ENCODE assay signal across 8 mouse cellular contexts in genomic region chr10:80876028-80876427, GRCm38 (mm10). TPM values are rescaled to one million over a fixed set of nuclear protein-coding genes. Genes with fewer than 3 reads are reported as not detected.
DNase-seq lines count a peak whose midpoint lies in the region; ATAC-seq lines count a peak whose summit lies in the region.

No protein-coding gene starts in this region.

- intact Hi-C loops in heart, postnatal 25 days (cut with DNase I) = loop anchor here (1.0 kb wide), 1 partner anchor 128 kb away; no protein-coding TSS in a partner anchor

- peak; percentile 54 for ATAC-seq in activated CD4-positive, CD25-positive, alpha-beta regulatory T cell, adult 4 months
- peak; percentile 58; the same call in 1 of the 2 replicates for ATAC-seq in megakaryocyte, adult 5-6 weeks (ENCODE audit: poor library complexity, severe bottlenecking)

- peak; percentile 33 to 76 for DNase-seq in heart, adult 18-20 months
- no peak for DNase-seq in heart, postnatal 25 days (ENCODE audit: low spot score)
- peak; percentile 63 for DNase-seq in A20 (ENCODE audit: low read depth, low spot score)
- DNase-seq in embryo, embryonic 9.5 days (ENCODE audit: extremely low spot score) = peak; percentile 57
- DNase-seq in kidney, adult 9 months = peak; percentile 67
- peak; percentile 51 for DNase-seq in thymus, postnatal 0 days (ENCODE audit: low spot score)

RNA-seq across cellular contexts. Expression of gene Tmprss9, which starts 4.4 kb away (rescaled TPM):
- total RNA-seq in heart, adult 18-20 months (2021) = not detected
- total RNA-seq in heart, postnatal 25 days (2021) = not detected
- not detected for polyA plus RNA-seq in activated CD4-positive, CD25-positive, alpha-beta regulatory T cell, adult 4 months (2017; shearing (Covaris generic))
- total RNA-seq in megakaryocyte, adult 5-6 weeks (2015) = not detected in 2 replicates
- total RNA-seq in megakaryocyte, adult 5-6 weeks (2017) = not detected in 2 replicates
- polyA plus RNA-seq in thymus, postnatal 0 days (2015; fragmentation: Nextera tagmentation; extraction: Ambion mirVana) = 0.08 and 0.09 TPM in 2 replicates

RNA-seq across cellular contexts. Expression of gene Sppl2b, which starts 21.0 kb away (rescaled TPM):
- 10 to 100 TPM; 11.9 to 15.9 TPM for total RNA-seq in heart, adult 18-20 months (2021)
- total RNA-seq in heart, postnatal 25 days (2021) = 10 to 100 TPM; 22.4 to 23.6 TPM
- polyA plus RNA-seq in activated CD4-positive, CD25-positive, alpha-beta regulatory T cell, adult 4 months (2017; shearing (Covaris generic)) = 10 to 100 TPM in 1 of 2 experiments, 1 to 10 TPM in 1; 8.9 to 18.4 TPM
- 10.1 and 10.4 TPM in 2 replicates for total RNA-seq in megakaryocyte, adult 5-6 weeks (2015)
- total RNA-seq in megakaryocyte, adult 5-6 weeks (2017) = 9.1 and 15.1 TPM in 2 replicates
- 26.8 and 27.7 TPM in 2 replicates for polyA plus RNA-seq in thymus, postnatal 0 days (2015; fragmentation: Nextera tagmentation; extraction: Ambion mirVana)

RNA-seq across cellular contexts. Expression of gene Lsm7, which starts 21.0 kb away (rescaled TPM):
- total RNA-seq in heart, adult 18-20 months (2021) = 10 to 100 TPM; 23.5 to 27.8 TPM
- 10 to 100 TPM; 20.9 to 31.6 TPM for total RNA-seq in heart, postnatal 25 days (2021)
- 100 to 1,000 TPM; 202 to 214 TPM for polyA plus RNA-seq in activated CD4-positive, CD25-positive, alpha-beta regulatory T cell, adult 4 months (2017; shearing (Covaris generic))
- total RNA-seq in megakaryocyte, adult 5-6 weeks (2015) = 56.6 and 58.0 TPM in 2 replicates
- 104 and 130 TPM in 2 replicates for total RNA-seq in megakaryocyte, adult 5-6 weeks (2017)
- polyA plus RNA-seq in thymus, postnatal 0 days (2015; fragmentation: Nextera tagmentation; extraction: Ambion mirVana) = 338 and 340 TPM in 2 replicates

RNA-seq across cellular contexts. Expression of gene Timm13, which starts 24.7 kb away (rescaled TPM):
- 100 to 1,000 TPM; 125 to 144 TPM for total RNA-seq in heart, adult 18-20 months (2021)
- 100 to 1,000 TPM; 143 to 148 TPM for total RNA-seq in heart, postnatal 25 days (2021)
- polyA plus RNA-seq in activated CD4-positive, CD25-positive, alpha-beta regulatory T cell, adult 4 months (2017; shearing (Covaris generic)) = 100 to 1,000 TPM; 228 to 262 TPM
- total RNA-seq in megakaryocyte, adult 5-6 weeks (2015) = 60.1 and 74.7 TPM in 2 replicates
- total RNA-seq in megakaryocyte, adult 5-6 weeks (2017) = 31.8 and 44.9 TPM in 2 replicates
- 337 and 351 TPM in 2 replicates for polyA plus RNA-seq in thymus, postnatal 0 days (2015; fragmentation: Nextera tagmentation; extraction: Ambion mirVana)

RNA-seq across cellular contexts. Expression of gene Lingo3, which starts 32.2 kb away (rescaled TPM):
- total RNA-seq in heart, adult 18-20 months (2021) = 10 to 100 TPM; 13.5 to 16.6 TPM
- 10 to 100 TPM in 1 of 2 experiments, 1 to 10 TPM in 1; 6.3 to 10.6 TPM for total RNA-seq in heart, postnatal 25 days (2021)
- not detected for polyA plus RNA-seq in activated CD4-positive, CD25-positive, alpha-beta regulatory T cell, adult 4 months (2017; shearing (Covaris generic))
- total RNA-seq in megakaryocyte, adult 5-6 weeks (2015) = not detected in 2 replicates
- total RNA-seq in megakaryocyte, adult 5-6 weeks (2017) = not detected in 2 replicates
- polyA plus RNA-seq in thymus, postnatal 0 days (2015; fragmentation: Nextera tagmentation; extraction: Ambion mirVana) = 0.06 and 0.18 TPM in 2 replicates
